Mouse (Mus musculus): ENCODE data around the gene Ric1.

GRCm38 (mm10) chr19:29542256-29542970, 20.3 kb downstream of the Ric1 start:
- TF ChIP-seq CTCF (IDR thresholded peaks at IDR 0.05; ENCODE audit: low read depth, low read length) (no peak), EP300 (IDR thresholded peaks at IDR 0.05; ENCODE audit: insufficient read depth, low read depth, low read length) (no peak), POLR2A (IDR thresholded peaks at IDR 0.05; ENCODE audit: insufficient read depth, low read length) (no peak)

Data from ES-Bruce4 (cell line).